Mouse (Mus musculus) kidney, embryonic 15.5 days (tissue): ENCODE results near the gene Shcbp1l. TPM values are rescaled to one million over a fixed set of nuclear protein-coding genes. Genes with fewer than 3 reads are reported as not detected.

Experiments
- ATAC-seq: fragments of 200-750 bp; cut with Nextera tagmentation; replicated peaks from 2 replicates; pipeline ENCODE4 v1.8.0; 2017; ENCODE audit warnings: moderate TSS enrichment; ENCODE audit not compliant: low FRiP score
- H3K27ac ChIP-seq: fragments of 300-500 bp; sonication (generic); 2 replicates; pipeline ENCODE4 v1.5.1; 2015; ENCODE audit warnings: mild to moderate bottlenecking, inconsistent platforms
- H3K27me3 ChIP-seq: fragments of 300-500 bp; sonication (generic); 2 replicates; pipeline ENCODE4 v1.6.1; 2015; ENCODE audit warnings: inconsistent platforms
- H3K36me3 ChIP-seq: fragments of 300-500 bp; sonication (generic); 2 replicates; pipeline ENCODE4 v1.6.1; 2015; ENCODE audit warnings: inconsistent platforms
- H3K4me1 ChIP-seq: fragments of 300-500 bp; sonication (generic); 2 replicates; pipeline ENCODE4 v1.6.1; 2015; ENCODE audit warnings: inconsistent platforms
- H3K4me2 ChIP-seq: fragments of 300-500 bp; sonication (generic); 2 replicates; pipeline ENCODE4 v1.6.1; 2015; ENCODE audit warnings: moderate library complexity, mild to moderate bottlenecking, inconsistent platforms
- H3K4me3 ChIP-seq: fragments of 300-500 bp; sonication (generic); replicated peaks from 2 replicates; pipeline ENCODE4 v1.5.1; 2015; ENCODE audit warnings: mild to moderate bottlenecking, inconsistent platforms
- H3K9ac ChIP-seq: fragments of 300-500 bp; sonication (generic); 2 replicates; pipeline ENCODE4 v1.6.1; 2015; ENCODE audit warnings: mild to moderate bottlenecking, inconsistent platforms
- H3K9me3 ChIP-seq: fragments of 300-500 bp; sonication (generic); replicated peaks from 2 replicates; pipeline ENCODE4 v1.6.1; 2016; ENCODE audit warnings: inconsistent platforms
- WGBS: fragments of 180-500 bp; shearing (Covaris S2); methylation state at CpG from one replicate; pipeline ENCODE4 v1.1.7; 2015; ENCODE audit warnings: mixed read lengths; 5-methylcytosine and 5-hydroxymethylcytosine counted together
- polyA plus RNA-seq: library from polyadenylated mRNA; unstranded; fragments of >200 nt; fragmentation: Nextera tagmentation; extraction: Ambion mirVana; gene quantifications from 2 replicates; pipeline ENCODE4 v1.2.1, GENCODE M21; 2015

The Shcbp1l gene
- polyA plus RNA-seq, 1 experiment from 2014 or later: 0.13 TPM

GRCm38 (mm10) chr1:153491822-153492221 lies 66.9 kb downstream of the Shcbp1l start:
- no peak for ATAC-seq
- Histone ChIP-seq H3K27me3 (no peaks in the 10 kb centered on the region), H3K36me3 (no peaks in the 10 kb centered on the region), H3K4me1 (peaks cover 6% of the 10 kb centered on the region; the same call in 1 of the 2 replicates), H3K4me2 (no peak overlapping the region), H3K9me3 (no peaks in the 10 kb centered on the region), H3K27ac (no peak overlapping the region), H3K4me3 (no peak overlapping the region), H3K9ac (no peak overlapping the region)
- WGBS: 88% methylated on average over 1 of the region's 1 CpGs

DNA sequence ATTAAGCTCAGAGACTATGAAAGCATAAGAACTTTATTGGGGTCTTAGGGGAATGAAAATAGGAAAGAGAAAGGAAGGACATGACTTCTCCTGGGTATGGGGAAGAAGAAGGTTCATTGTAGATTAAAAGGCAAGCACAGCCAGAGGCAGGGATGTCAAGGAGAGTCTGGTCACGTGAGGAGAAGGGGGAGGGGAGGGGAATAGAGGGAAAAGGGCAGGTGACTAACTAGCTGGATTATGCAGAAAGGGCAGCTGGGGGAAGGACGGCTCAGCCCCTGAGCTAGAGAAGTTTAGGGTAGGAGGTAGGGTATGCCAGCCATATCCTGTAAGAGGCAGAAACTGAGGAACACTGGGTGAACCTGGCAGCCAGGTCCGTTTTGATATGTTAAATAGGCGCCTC lies 68.4 kb downstream of the Shcbp1l start:
- Histone ChIP-seq H3K4me2 (no peak overlapping the region), H3K9ac (no peak overlapping the region), H3K4me1 (peaks cover 3% of the 10 kb centered on the region; the same call in 1 of the 2 replicates), H3K9me3 (no peaks in the 10 kb centered on the region), H3K4me3 (no peak overlapping the region), H3K27me3 (no peaks in the 10 kb centered on the region), H3K27ac (no peak overlapping the region), H3K36me3 (no peaks in the 10 kb centered on the region)
- 40% methylated on average over 4 of the region's 4 CpGs for WGBS
- no peak; the same call in 1 of the 2 replicates for ATAC-seq

DNA sequence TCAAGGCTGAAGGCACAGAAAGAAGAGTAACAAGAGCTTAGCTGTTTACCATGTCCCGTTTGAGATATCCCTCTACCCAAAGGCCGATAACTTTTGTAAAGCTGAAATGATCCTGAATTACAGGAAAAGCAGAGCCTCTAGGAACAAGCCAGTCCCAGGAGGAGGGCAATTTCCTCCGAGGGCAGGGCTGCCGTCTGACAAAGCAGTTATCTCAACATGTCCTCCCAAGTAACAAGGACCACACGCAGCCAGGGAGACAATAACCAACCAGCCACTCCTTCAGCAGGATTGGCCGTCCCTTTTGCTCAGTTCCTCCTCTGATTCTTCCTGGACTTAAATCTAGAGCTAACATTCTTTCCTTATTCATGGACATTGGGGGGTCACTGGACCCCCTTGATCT lies 69.0 kb downstream of the Shcbp1l start:
- WGBS: 32% methylated on average over 6 of the region's 6 CpGs
- Histone ChIP-seq H3K27ac (no peak overlapping the region), H3K27me3 (no peaks in the 10 kb centered on the region), H3K9ac (no peak overlapping the region), H3K36me3 (no peaks in the 10 kb centered on the region), H3K4me1 (peaks cover 3% of the 10 kb centered on the region; the same call in 1 of the 2 replicates), H3K9me3 (no peaks in the 10 kb centered on the region), H3K4me2 (no peak overlapping the region), H3K4me3 (no peak overlapping the region)
- no peak for ATAC-seq

- Histone ChIP-seq H3K4me2 (no peak overlapping the region), H3K27me3 (no peaks in the 10 kb centered on the region), H3K9me3 (no peaks in the 10 kb centered on the region), H3K36me3 (no peaks in the 10 kb centered on the region), H3K27ac (peak overlapping the region; percentile 66), H3K4me1 (peaks cover 3% of the 10 kb centered on the region; the same call in 1 of the 2 replicates), H3K4me3 (no peak overlapping the region), H3K9ac (no peak overlapping the region)
- ATAC-seq: peak; percentile 44; the same call in 1 of the 2 replicates
- WGBS: 66% methylated on average over 3 of the region's 3 CpGs
Observed at GRCm38 (mm10) chr1:153496030-153496429, 71.1 kb downstream of the Shcbp1l start.

GRCm38 (mm10) chr1:153500030-153500429 lies 75.1 kb downstream of the Shcbp1l start:
- Histone ChIP-seq H3K4me2 (no peak overlapping the region), H3K27me3 (no peaks in the 10 kb centered on the region), H3K4me1 (peaks cover 3% of the 10 kb centered on the region; the same call in 1 of the 2 replicates), H3K4me3 (no peak overlapping the region), H3K9me3 (no peaks in the 10 kb centered on the region), H3K27ac (no peak overlapping the region), H3K36me3 (no peaks in the 10 kb centered on the region), H3K9ac (no peak overlapping the region)
- 82% methylated on average over 9 of the region's 9 CpGs for WGBS
- no peak for ATAC-seq

- H3K36me3 ChIP-seq: no peaks in the 10 kb centered on the region
- H3K9me3 ChIP-seq: no peaks in the 10 kb centered on the region
- H3K9ac ChIP-seq: no peak overlapping the region
- H3K4me3 ChIP-seq: no peak overlapping the region
- WGBS: 55% methylated on average over 5 of the region's 5 CpGs
- ATAC-seq: peak; percentile 82
- no peaks in the 10 kb centered on the region for H3K27me3 ChIP-seq
- no peak overlapping the region for H3K4me2 ChIP-seq
- peak overlapping the region; percentile 59; the same call in 1 of the 2 replicates for H3K27ac ChIP-seq
- no peaks in the 10 kb centered on the region for H3K4me1 ChIP-seq
Observed at GRCm38 (mm10) chr1:153501644-153502321, 76.8 kb downstream of the Shcbp1l start.

Other genes starting within 250 kb of the Shcbp1l start
- gene Lamc2, start 238.7 kb upstream of the Shcbp1l start, polyA plus RNA-seq: 42.3 and 43.8 TPM in 2 replicates
- 93.5 and 101 TPM in 2 replicates for gene Lamc1, start 92.4 kb upstream of the Shcbp1l start, polyA plus RNA-seq
- gene Dhx9, start 62.5 kb downstream of the Shcbp1l start, polyA plus RNA-seq: 37.3 and 39.6 TPM in 2 replicates
- gene Npl, start 124.9 kb downstream of the Shcbp1l start, polyA plus RNA-seq: 21.4 and 23.3 TPM in 2 replicates
- 0.10 and 0.14 TPM in 2 replicates for gene Rgs8, start 227.9 kb downstream of the Shcbp1l start, polyA plus RNA-seq